Mouse (Mus musculus) megakaryocyte, embryonic 14.5 days (primary cell): Measurements from ENCODE around the gene Tsc22d3. TPM values are rescaled to one million over a fixed set of nuclear protein-coding genes. Genes with fewer than 3 reads are reported as not detected.
"Not testable (repeated sequence)": the region's sequence is repeated elsewhere in the genome, so short reads cannot be mapped to it uniquely, and the experiment has no call there.

ENCODE experiments used
- H3K27me3 ChIP-seq: replicated peaks from 2 replicates; pipeline ENCODE3; 2012; ENCODE audit warnings: inconsistent platforms
- H3K36me3 ChIP-seq: replicated peaks from 2 replicates; pipeline ENCODE3; 2012; ENCODE audit warnings: low read length, inconsistent platforms, mixed read lengths
- H3K4me1 ChIP-seq: 2 replicates; pipeline ENCODE4 v1.6.1; 2012; ENCODE audit warnings: inconsistent platforms
- H3K4me3 ChIP-seq: replicated peaks from 2 replicates; pipeline ENCODE3; 2012; ENCODE audit warnings: moderate library complexity, mild to moderate bottlenecking, inconsistent platforms
- H3K9me3 ChIP-seq: 2 replicates; pipeline ENCODE4 v1.6.1; 2012; ENCODE audit warnings: inconsistent platforms
- FLI1 ChIP-seq: IDR thresholded peaks from 2 replicates; pipeline ENCODE4 v1.6.1; 2012; ENCODE audit warnings: low read length, inconsistent platforms, mixed read lengths
- GATA1 ChIP-seq: IDR thresholded peaks from 3 replicates; pipeline ENCODE4 v1.6.1; 2012; ENCODE audit warnings: mixed read lengths, low read length, inconsistent platforms, borderline replicate concordance
- polyA plus RNA-seq: library from polyadenylated mRNA; stranded (reverse); fragments of >175 nt; gene quantifications from 2 replicates; pipeline ENCODE4 v1.2.3, GENCODE M21; 2012; ENCODE audit warnings: low replicate concordance; ENCODE audit not compliant: insufficient read depth

The Tsc22d3 gene
- polyA plus RNA-seq, 1 experiment, result 59.7 TPM

DNA sequence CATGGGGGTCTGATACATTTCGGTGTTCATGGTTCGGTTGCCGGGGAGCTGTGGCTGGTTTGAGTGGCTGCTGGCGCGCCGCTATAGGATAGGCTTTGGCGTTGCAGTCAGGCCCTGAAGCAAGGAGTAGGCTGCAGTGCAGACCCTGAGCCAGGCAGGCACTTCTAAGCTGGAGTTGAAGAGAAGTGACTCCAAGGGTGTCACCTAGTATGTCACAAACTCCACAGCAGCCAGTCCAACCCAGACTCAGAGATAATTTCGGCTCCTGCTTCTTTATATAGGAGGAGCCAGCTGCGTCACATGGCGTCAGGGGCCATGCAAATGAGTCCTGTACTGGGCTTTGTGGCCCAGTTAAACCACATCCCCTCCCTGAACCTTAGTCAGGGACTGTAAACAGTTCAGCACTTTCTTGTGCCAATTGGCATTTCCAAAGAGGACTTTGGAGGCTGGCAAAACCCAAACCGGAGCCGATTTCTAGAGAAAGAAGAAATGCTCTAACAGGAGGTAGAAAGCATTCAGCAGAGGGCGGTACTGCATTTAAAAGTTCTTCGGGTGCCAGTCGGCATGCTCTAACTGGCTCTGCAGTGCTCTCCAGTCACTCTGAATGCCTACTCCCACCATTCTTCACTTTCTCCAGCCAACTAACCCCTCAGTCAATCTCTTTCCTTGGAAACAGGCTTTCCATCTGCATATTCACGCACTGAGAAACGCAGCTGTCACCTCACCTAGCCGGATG, 57.4 kb downstream of the Tsc22d3 start:
- peaks cover 7% of the 10 kb centered on the region for H3K27me3 ChIP-seq
- H3K4me3 ChIP-seq, result peak overlapping the region; percentile 92
- peaks cover 29% of the 10 kb centered on the region for H3K36me3 ChIP-seq
- H3K9me3 ChIP-seq, result no peaks in the 10 kb centered on the region
- no peak for TF ChIP-seq FLI1
- no peak for TF ChIP-seq GATA1
- H3K4me1 ChIP-seq, result peaks cover 64% of the 10 kb centered on the region

DNA sequence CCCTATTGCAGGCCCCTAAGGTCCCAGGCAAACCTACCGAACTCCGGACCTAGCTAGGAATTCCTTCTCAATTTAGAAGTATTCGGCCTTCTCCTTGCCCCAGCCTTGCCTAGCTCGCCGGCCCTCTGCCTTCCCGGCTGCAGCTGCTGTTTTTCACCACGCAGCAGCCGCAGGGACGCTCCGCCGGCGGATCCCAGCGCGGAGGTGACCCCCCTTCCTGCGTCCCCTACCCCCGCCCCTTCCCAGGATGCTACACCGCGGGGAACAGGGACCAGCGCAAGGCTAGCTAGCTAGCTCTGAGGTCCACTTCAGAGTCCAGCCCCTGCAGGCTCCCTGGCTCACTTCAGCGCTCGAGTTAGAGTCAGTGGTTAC, 58.0 kb downstream of the Tsc22d3 start:
- H3K27me3 ChIP-seq, result peaks cover 7% of the 10 kb centered on the region
- no peak for TF ChIP-seq FLI1
- TF ChIP-seq GATA1, result no peak
- H3K36me3 ChIP-seq, result peaks cover 29% of the 10 kb centered on the region
- H3K4me3 ChIP-seq, result peak overlapping the region; percentile 92
- H3K9me3 ChIP-seq, result no peaks in the 10 kb centered on the region
- peaks cover 64% of the 10 kb centered on the region for H3K4me1 ChIP-seq

DNA sequence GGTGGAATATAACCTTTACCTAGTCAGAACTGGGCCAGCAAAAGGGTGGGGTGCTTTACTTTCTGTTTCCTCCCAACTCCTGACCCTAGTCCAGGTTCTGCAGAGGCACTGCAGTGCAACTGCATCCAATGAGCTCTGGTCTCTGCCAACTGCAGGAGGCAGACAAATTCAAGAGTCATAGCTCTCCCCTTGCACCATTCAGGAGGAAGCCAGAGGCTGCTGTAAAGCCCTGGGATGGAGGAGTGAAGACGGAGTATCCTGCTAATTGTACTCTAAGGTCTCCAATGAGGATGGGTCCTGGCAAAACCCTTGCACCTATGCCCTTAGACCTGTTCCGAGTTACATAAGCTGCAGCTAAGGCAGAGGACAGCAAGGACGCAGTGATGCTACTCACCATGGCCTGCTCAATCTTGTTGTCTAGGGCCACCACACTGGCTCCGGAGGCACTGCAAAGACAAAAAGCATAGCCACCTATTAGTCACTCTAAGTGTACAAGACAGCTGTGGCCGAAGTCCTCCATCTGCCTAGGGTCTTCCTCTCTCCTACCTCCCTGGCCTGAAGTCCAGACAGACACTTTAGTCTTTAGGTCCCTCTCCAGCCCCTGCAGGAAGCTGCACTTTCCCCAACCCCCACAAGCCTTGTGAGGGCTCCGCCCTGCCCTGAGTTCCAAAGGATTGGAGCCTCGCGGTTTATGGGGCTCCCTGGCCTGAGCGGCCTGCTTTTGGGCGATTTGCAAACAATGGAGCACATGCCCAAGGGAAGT, 58.6 kb downstream of the Tsc22d3 start:
- H3K9me3 ChIP-seq, result no peaks in the 10 kb centered on the region
- peaks cover 59% of the 10 kb centered on the region for H3K4me1 ChIP-seq
- peaks cover 29% of the 10 kb centered on the region for H3K36me3 ChIP-seq
- peaks cover 7% of the 10 kb centered on the region for H3K27me3 ChIP-seq
- TF ChIP-seq FLI1 (no peak), GATA1 (no peak)
- H3K4me3 ChIP-seq, result peak overlapping the region; percentile 92

GRCm38 (mm10) chrX:140540500-140541114, 59.9 kb downstream of the Tsc22d3 start:
- Histone ChIP-seq H3K4me1 (peaks cover 61% of the 10 kb centered on the region), H3K36me3 (peaks cover 29% of the 10 kb centered on the region), H3K4me3 (peak overlapping the region; percentile 92), H3K9me3 (no peaks in the 10 kb centered on the region), H3K27me3 (peaks cover 7% of the 10 kb centered on the region)
- TF ChIP-seq GATA1, result no peak
- TF ChIP-seq FLI1, result no peak

- H3K4me1 ChIP-seq, result peaks cover 62% of the 10 kb centered on the region
- not testable (repeated sequence) for H3K27me3 ChIP-seq, H3K9me3 ChIP-seq
- peaks cover 29% of the 10 kb centered on the region for H3K36me3 ChIP-seq
- peak overlapping the region; percentile 92 for H3K4me3 ChIP-seq
Observed at GRCm38 (mm10) chrX:140539831-140540230, 60.6 kb downstream of the Tsc22d3 start.

DNA sequence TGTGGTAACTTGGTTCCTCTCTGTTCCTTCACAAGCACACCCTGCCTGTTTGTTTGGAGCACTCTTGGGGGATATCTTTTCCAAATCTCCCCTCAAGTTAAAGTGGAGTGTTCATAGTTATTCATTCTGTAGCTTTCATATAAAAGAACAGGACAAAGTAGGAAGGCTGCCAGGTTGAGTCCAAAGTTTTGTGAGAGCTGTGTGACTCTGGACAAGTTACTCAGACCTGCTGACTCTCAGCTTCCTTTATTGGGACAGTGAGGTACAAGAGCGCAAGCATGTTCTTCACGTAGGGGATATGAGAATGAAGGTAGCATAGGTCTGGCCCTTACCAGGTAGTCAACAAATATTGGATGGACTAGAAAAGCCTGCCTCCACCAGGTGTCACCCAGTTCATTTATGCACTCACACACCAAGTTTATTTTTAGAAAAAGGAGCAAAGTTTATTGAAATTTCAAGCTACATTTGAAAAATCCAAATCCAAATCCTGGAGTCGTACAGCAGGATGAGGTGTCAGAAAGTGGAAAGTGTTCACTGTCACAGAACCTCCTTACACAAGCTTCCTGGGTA, 61.3 kb downstream of the Tsc22d3 start:
- Histone ChIP-seq H3K4me3 (peak overlapping the region; percentile 21), H3K4me1 (peaks cover 66% of the 10 kb centered on the region), H3K36me3 (peaks cover 29% of the 10 kb centered on the region), H3K27me3 (peaks cover 7% of the 10 kb centered on the region), H3K9me3 (no peaks in the 10 kb centered on the region)
- TF ChIP-seq GATA1, result no peak
- TF ChIP-seq FLI1, result no peak

DNA sequence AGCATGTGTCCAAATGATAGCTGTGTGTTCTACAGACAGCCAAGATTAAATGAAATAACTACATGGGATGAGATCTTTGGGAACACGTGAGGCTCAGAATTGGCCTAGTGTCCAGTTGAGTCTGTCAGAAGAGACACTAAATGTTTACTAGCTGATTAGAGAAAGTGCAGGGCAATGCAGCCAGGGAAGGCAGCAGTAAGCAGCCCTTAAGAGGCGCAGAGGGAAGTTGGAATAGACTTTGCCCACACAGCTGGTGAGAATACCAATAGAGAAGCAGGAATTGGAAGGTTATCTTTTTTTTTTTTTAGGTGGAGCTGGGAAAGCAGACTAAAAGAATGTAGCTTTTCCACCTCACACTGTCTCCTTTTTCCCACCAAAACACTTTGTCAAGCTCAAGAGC, 61.8 kb downstream of the Tsc22d3 start:
- no peaks in the 10 kb centered on the region for H3K9me3 ChIP-seq
- peaks cover 29% of the 10 kb centered on the region for H3K36me3 ChIP-seq
- TF ChIP-seq GATA1 (no peak), FLI1 (no peak)
- peaks cover 7% of the 10 kb centered on the region for H3K27me3 ChIP-seq
- H3K4me3 ChIP-seq, result peak overlapping the region; percentile 14
- peaks cover 64% of the 10 kb centered on the region for H3K4me1 ChIP-seq

GRCm38 (mm10) chrX:140537662-140538061, 62.8 kb downstream of the Tsc22d3 start:
- TF ChIP-seq GATA1, result no peak
- no peak for TF ChIP-seq FLI1
- peaks cover 61% of the 10 kb centered on the region for H3K4me1 ChIP-seq
- no peak overlapping the region for H3K4me3 ChIP-seq
- H3K9me3 ChIP-seq, result no peaks in the 10 kb centered on the region
- peaks cover 29% of the 10 kb centered on the region for H3K36me3 ChIP-seq
- peaks cover 7% of the 10 kb centered on the region for H3K27me3 ChIP-seq

- Histone ChIP-seq H3K36me3 (peaks cover 12% of the 10 kb centered on the region), H3K9me3 (no peaks in the 10 kb centered on the region), H3K4me1 (peaks cover 64% of the 10 kb centered on the region), H3K4me3 (no peak overlapping the region), H3K27me3 (no peaks in the 10 kb centered on the region)
- TF ChIP-seq GATA1, result no peak
- TF ChIP-seq FLI1, result no peak
Observed at GRCm38 (mm10) chrX:140535487-140535886, 65.0 kb downstream of the Tsc22d3 start.

DNA sequence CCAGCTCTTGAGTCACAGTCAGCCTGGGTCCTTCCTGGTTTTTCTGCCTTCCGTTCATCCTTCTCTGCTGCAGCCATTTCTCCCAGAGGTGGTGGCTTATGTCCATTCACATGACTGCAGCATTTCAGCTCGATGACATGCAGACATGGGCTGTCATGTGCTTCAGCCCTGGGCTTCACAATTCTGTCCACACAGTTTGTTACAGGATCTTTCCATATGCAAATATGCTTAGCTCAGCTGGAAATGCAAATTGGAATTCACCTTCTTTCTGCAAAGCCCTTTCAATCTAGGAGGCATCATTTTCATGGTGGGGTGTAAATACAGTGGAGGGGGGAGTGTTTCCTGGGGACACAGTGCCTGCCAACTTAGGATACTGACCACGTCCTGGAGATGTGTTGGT, 66.2 kb downstream of the Tsc22d3 start:
- Histone ChIP-seq H3K36me3 (peaks cover 5% of the 10 kb centered on the region), H3K9me3 (no peaks in the 10 kb centered on the region), H3K4me3 (no peak overlapping the region), H3K4me1 (peaks cover 64% of the 10 kb centered on the region), H3K27me3 (no peaks in the 10 kb centered on the region)
- no peak for TF ChIP-seq GATA1
- no peak for TF ChIP-seq FLI1
